Comparison of ENCODE assay signal across 10 mouse cellular contexts in the genomic region with DNA sequence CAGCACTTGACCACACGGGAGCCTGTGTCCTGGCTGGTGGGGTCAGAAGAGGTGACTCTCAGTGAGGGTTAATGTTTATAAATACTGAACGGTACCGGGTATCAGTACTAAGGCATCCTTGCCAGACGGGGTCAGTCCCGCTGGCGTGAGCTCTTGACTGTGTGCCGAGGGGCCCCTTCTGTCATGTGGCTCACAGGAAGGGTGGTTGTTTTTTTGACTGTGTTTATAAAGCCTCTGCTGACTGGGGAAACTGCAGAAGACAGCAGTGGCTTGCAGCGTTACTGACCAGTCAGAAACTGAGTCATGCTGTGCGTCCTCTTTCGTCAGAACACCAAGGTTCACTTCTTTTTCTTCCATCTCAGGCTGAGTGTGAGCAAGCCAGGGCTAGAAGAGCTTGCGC.
DNase-seq lines count a peak whose midpoint lies in the region; ATAC-seq lines count a peak whose summit lies in the region.
"Had no signal": no experiment of that assay in that cellular context is flagged by ENCODE, and none has a peak within 500 bp of the region (broad histone marks: within the 10 kb centered on the region; RNA-seq: fewer than 3 reads in every experiment).

No protein-coding gene starts in this region.

- peaks cover 16% of the 10 kb centered on the region for H3K4me1 ChIP-seq in intestine, embryonic 16.5 days (ENCODE audit: control insufficient read depth, insufficient read depth, low read length)
- H3K4me1 ChIP-seq in lung, embryonic 16.5 days (replicated peaks; ENCODE audit: control insufficient read depth, insufficient read depth, low read length): peaks cover 16% of the 10 kb centered on the region

- H3K4me2 ChIP-seq in intestine, embryonic 16.5 days (ENCODE audit: low read depth, low read length): no peak overlapping the region
- H3K4me2 ChIP-seq in lung, embryonic 16.5 days (ENCODE audit: low read depth, low read length): peak overlapping the region; percentile 8; the same call in 1 of the 2 replicates
- H3K4me2 ChIP-seq: hindbrain, embryonic 13.5 days; neural tube, embryonic 15.5 days had no signal

- 0 out of 2 replicates have a peak, but pooled peaks have one; percentile 5 for ATAC-seq in intestine, embryonic 16.5 days
- peak; percentile 46 for ATAC-seq in lung, embryonic 16.5 days (ENCODE audit: low read depth)

- H3K27me3 ChIP-seq in intestine, embryonic 16.5 days (replicated peaks; ENCODE audit: control insufficient read depth, insufficient read depth, low read length): no peaks in the 10 kb centered on the region
- no peaks in the 10 kb centered on the region for H3K27me3 ChIP-seq in lung, embryonic 16.5 days (ENCODE audit: control insufficient read depth, insufficient read depth, low read depth, low read length)
- H3K27me3 ChIP-seq: hindbrain, embryonic 13.5 days had no signal

- WGBS in intestine, embryonic 16.5 days: 34% methylated on average over 11 of the region's 11 CpGs
- 27% methylated on average over 11 of the region's 11 CpGs for WGBS in lung, embryonic 16.5 days

- no peaks in the 10 kb centered on the region for H3K9me3 ChIP-seq in intestine, embryonic 16.5 days (ENCODE audit: control insufficient read depth, low read length)
- H3K9me3 ChIP-seq in lung, embryonic 16.5 days (ENCODE audit: control insufficient read depth, low read length): no peaks in the 10 kb centered on the region
- H3K9me3 ChIP-seq: hindbrain, embryonic 13.5 days; neural tube, embryonic 15.5 days had no signal

- peak overlapping the region; percentile 21; the same call in 1 of the 2 replicates for H3K27ac ChIP-seq in intestine, embryonic 16.5 days (ENCODE audit: low read length)
- H3K27ac ChIP-seq in lung, embryonic 16.5 days (ENCODE audit: low read length): peak overlapping the region; percentile 59
- H3K27ac ChIP-seq: hindbrain, embryonic 13.5 days; neural tube, embryonic 15.5 days had no signal

- H3K4me3 ChIP-seq in intestine, embryonic 16.5 days (ENCODE audit: low read length): no peak overlapping the region
- H3K4me3 ChIP-seq in lung, embryonic 16.5 days (ENCODE audit: low read length): no peak overlapping the region
- H3K4me3 ChIP-seq: hindbrain, embryonic 13.5 days; neural tube, embryonic 15.5 days had no signal

- no peaks in the 10 kb centered on the region for H3K36me3 ChIP-seq in intestine, embryonic 16.5 days (ENCODE audit: control insufficient read depth, insufficient read depth, low read length)
- H3K36me3 ChIP-seq in lung, embryonic 16.5 days (ENCODE audit: control insufficient read depth, insufficient read depth, low read length): no peaks in the 10 kb centered on the region
- H3K36me3 ChIP-seq: hindbrain, embryonic 13.5 days; neural tube, embryonic 15.5 days had no signal

- peak; percentile 35 for DNase-seq in adrenal gland, postnatal 10 days
- no peak for DNase-seq in adrenal gland, postnatal 25 days
- DNase-seq in heart, adult 18-20 months: peak; percentile 79 to 80
- DNase-seq in right cerebral cortex, postnatal 4 days: no peak
- DNase-seq in testis, postnatal 10 days (ENCODE audit: low spot score): no peak
- no peak for DNase-seq in cerebellum, adult 11-12 months

- no peak overlapping the region for H3K9ac ChIP-seq in intestine, embryonic 16.5 days (ENCODE audit: low read depth, low read length)
- H3K9ac ChIP-seq in lung, embryonic 16.5 days (ENCODE audit: low read length): no peak overlapping the region; the same call in 1 of the 2 replicates
- H3K9ac ChIP-seq: hindbrain, embryonic 13.5 days; neural tube, embryonic 15.5 days had no signal

Comparison
In these comparisons a context has a peak if more than half of its experiments do, and no peak if none do; other contexts are left out.
1. DNase-seq: peak in adrenal gland, postnatal 10 days (single experiment) and heart, adult 18-20 months (2 of 2); none in adrenal gland, postnatal 25 days (single experiment), right cerebral cortex, postnatal 4 days (single experiment), testis, postnatal 10 days (single experiment) and cerebellum, adult 11-12 months (single experiment).